Mouse (Mus musculus) forebrain, embryonic 15.5 days (tissue): Measurements from ENCODE around the gene Ranbp9. TPM values are rescaled to one million over a fixed set of nuclear protein-coding genes. Genes with fewer than 3 reads are reported as not detected.

Experiments
- ATAC-seq: fragments of 200-750 bp; cut with Nextera tagmentation; replicated peaks from 2 replicates; pipeline ENCODE4 v1.8.0; 2017; ENCODE audit warnings: mild to moderate bottlenecking, moderate TSS enrichment, moderate library complexity
- H3K27ac ChIP-seq: fragments of 300-500 bp; sonication (generic); replicated peaks from 2 replicates; pipeline ENCODE4 v1.5.1; 2015; ENCODE audit warnings: mild to moderate bottlenecking, inconsistent platforms
- H3K27me3 ChIP-seq: fragments of 300-500 bp; sonication (generic); 2 replicates; pipeline ENCODE4 v1.6.1; 2015; ENCODE audit warnings: inconsistent platforms
- H3K36me3 ChIP-seq: fragments of 300-500 bp; sonication (generic); 2 replicates; pipeline ENCODE4 v1.6.1; 2015; ENCODE audit warnings: mild to moderate bottlenecking, inconsistent platforms
- H3K4me1 ChIP-seq: fragments of 300-500 bp; sonication (generic); 2 replicates; pipeline ENCODE4 v1.6.1; 2015; ENCODE audit warnings: inconsistent platforms
- H3K4me2 ChIP-seq: fragments of 300-500 bp; sonication (generic); replicated peaks from 2 replicates; pipeline ENCODE4 v1.6.1; 2015; ENCODE audit warnings: mild to moderate bottlenecking, inconsistent platforms
- H3K4me3 ChIP-seq: fragments of 300-500 bp; sonication (generic); 2 replicates; pipeline ENCODE4 v1.5.1; 2015; ENCODE audit warnings: mild to moderate bottlenecking, inconsistent platforms
- H3K9ac ChIP-seq: fragments of 300-500 bp; sonication (generic); replicated peaks from 2 replicates; pipeline ENCODE4 v1.6.1; 2015; ENCODE audit warnings: mild to moderate bottlenecking, inconsistent platforms
- H3K9me3 ChIP-seq: fragments of 300-500 bp; sonication (generic); 2 replicates; pipeline ENCODE4 v1.6.1; 2016; ENCODE audit warnings: inconsistent platforms
- WGBS: fragments of 180-500 bp; shearing (Covaris S2); methylation state at CpG from one replicate; pipeline ENCODE4 v1.1.7; 2015; ENCODE audit warnings: mixed read lengths; 5-methylcytosine and 5-hydroxymethylcytosine counted together
- polyA plus RNA-seq: library from polyadenylated mRNA; unstranded; fragments of >200 nt; fragmentation: Nextera tagmentation; extraction: Ambion mirVana; gene quantifications from 2 replicates; pipeline ENCODE4 v1.2.1, GENCODE M21; 2015

Ranbp9 gene
- polyA plus RNA-seq, 1 experiment from 2014 or later = 13.2 TPM

DNA sequence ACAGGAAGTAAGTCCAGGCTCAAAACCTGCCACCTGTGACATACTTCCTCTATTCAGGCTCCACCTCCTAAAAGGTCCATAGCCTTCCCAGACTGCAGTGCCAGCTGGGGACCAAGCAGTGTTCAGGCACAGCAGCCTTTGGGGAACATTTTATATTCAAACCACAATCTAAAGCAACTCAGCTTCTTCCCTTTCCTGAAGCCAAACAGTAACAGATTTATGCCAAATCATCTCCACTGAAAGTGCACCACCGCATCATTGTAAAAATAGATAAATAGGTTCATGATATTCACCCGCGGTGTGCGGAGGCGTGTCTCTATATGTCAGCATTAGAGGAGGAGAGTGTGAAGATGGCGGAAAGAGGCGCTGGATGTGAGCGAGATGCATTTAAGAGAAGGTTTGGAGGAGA, 33.9 kb upstream of the Ranbp9 start:
- no peak overlapping the region for H3K27ac ChIP-seq
- H3K4me3 ChIP-seq = no peak overlapping the region
- no peak for ATAC-seq
- no peak overlapping the region for H3K9ac ChIP-seq
- no peak overlapping the region for H3K4me2 ChIP-seq
- H3K4me1 ChIP-seq = no peaks in the 10 kb centered on the region
- WGBS = 80% methylated on average over 8 of the region's 8 CpGs
- H3K9me3 ChIP-seq = no peaks in the 10 kb centered on the region
- no peaks in the 10 kb centered on the region for H3K36me3 ChIP-seq
- H3K27me3 ChIP-seq = no peaks in the 10 kb centered on the region

DNA sequence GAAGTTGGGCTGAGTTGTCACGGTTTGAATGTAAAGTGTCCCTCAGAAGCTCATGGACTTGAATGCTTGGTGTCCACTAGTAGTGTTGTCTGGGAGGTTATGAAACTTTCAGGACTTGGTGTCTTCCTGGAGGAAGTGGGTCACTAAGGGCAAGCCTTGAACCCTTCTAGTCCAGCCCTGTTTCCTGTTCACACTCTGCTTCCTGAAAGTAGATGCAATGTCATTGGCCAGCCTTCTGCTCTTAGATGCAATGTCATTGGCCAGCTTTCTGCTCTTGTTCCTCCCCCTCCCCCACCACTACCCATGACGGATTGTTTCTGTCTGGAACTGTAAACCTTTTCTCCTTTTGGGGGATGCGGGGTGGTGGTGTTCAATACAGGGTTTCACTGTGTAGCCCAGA, 31.7 kb upstream of the Ranbp9 start:
- H3K4me1 ChIP-seq = no peaks in the 10 kb centered on the region
- H3K9ac ChIP-seq = no peak overlapping the region
- H3K27me3 ChIP-seq = no peaks in the 10 kb centered on the region
- H3K36me3 ChIP-seq = no peaks in the 10 kb centered on the region
- H3K4me3 ChIP-seq = no peak overlapping the region
- ATAC-seq = no peak
- H3K9me3 ChIP-seq = no peaks in the 10 kb centered on the region
- H3K27ac ChIP-seq = no peak overlapping the region
- 88% methylated on average over 3 of the region's 3 CpGs for WGBS
- H3K4me2 ChIP-seq = no peak overlapping the region

DNA sequence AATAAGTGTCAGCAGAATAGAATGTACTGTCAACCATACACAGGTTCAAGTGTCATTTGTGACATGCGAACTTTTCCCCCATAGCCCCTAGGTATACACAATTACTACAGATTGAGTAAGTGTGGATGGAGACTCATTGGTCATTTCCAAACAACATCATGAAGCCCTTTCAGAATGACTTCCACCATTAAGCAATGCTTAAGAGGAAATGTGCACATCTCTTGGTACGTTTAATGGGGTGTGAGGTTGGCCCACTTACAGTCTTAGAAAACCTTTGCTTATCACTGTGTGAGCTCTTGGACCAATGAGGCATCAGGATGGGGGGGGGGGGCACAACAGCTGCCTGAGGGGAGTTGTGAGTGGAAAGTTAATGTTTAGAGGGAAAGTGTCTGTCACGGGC, 24.7 kb upstream of the Ranbp9 start:
- H3K9me3 ChIP-seq = no peaks in the 10 kb centered on the region
- peaks cover 11% of the 10 kb centered on the region for H3K4me1 ChIP-seq
- no peaks in the 10 kb centered on the region for H3K27me3 ChIP-seq
- no peak for ATAC-seq
- 97% methylated on average over 3 of the region's 3 CpGs for WGBS
- H3K36me3 ChIP-seq = no peaks in the 10 kb centered on the region
- no peak overlapping the region for H3K27ac ChIP-seq
- H3K4me3 ChIP-seq = no peak overlapping the region
- H3K4me2 ChIP-seq = no peak overlapping the region
- H3K9ac ChIP-seq = no peak overlapping the region

- Histone ChIP-seq H3K4me1 (peaks cover 15% of the 10 kb centered on the region), H3K9me3 (no peaks in the 10 kb centered on the region), H3K4me3 (peak overlapping the region; percentile 23), H3K27me3 (no peaks in the 10 kb centered on the region), H3K36me3 (no peaks in the 10 kb centered on the region), H3K9ac (peak overlapping the region; percentile 29), H3K4me2 (peak overlapping the region; percentile 42), H3K27ac (peak overlapping the region; percentile 29; the same call in 1 of the 2 replicates)
- WGBS = under 1% methylated on average over 19 of the region's 19 CpGs
- ATAC-seq = peak; percentile 70; the same call in 1 of the 2 replicates
Observed at GRCm38 (mm10) chr13:43503395-43503850, 22.3 kb upstream of the Ranbp9 start.

GRCm38 (mm10) chr13:43501601-43502000, 20.5 kb upstream of the Ranbp9 start:
- WGBS = 53% methylated on average over 5 of the region's 5 CpGs
- ATAC-seq = no peak

DNA sequence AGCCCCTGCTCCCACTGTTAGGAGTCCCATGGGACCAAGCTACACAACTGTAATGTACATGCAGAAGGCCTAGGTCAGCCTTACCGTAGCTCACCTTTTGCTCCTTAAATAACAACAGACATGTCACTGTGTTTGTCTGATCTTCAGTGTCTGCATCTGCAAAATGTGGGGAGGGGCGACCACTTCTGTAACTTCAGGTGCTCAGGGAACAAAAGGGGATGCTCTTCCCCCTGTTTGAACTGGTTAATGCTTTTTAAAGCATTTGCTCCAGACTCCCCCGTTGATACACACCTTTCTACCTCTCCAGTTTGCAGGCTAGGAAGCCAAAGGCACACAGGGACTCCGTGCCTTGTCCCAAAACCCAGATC, 19.4 kb upstream of the Ranbp9 start:
- Histone ChIP-seq H3K4me3 (no peak overlapping the region), H3K4me1 (peaks cover 15% of the 10 kb centered on the region), H3K4me2 (no peak overlapping the region), H3K27me3 (no peaks in the 10 kb centered on the region), H3K27ac (no peak overlapping the region), H3K36me3 (no peaks in the 10 kb centered on the region), H3K9ac (no peak overlapping the region), H3K9me3 (no peaks in the 10 kb centered on the region)
- ATAC-seq = no peak
- WGBS = 93% methylated on average over 4 of the region's 4 CpGs

More at GRCm38 (mm10) chr13:43501601-43502000, 20.5 kb upstream of the Ranbp9 start:
- Histone ChIP-seq H3K4me3 (no peak overlapping the region), H3K9ac (no peak overlapping the region), H3K9me3 (no peaks in the 10 kb centered on the region), H3K4me1 (peaks cover 15% of the 10 kb centered on the region), H3K27me3 (no peaks in the 10 kb centered on the region), H3K27ac (no peak overlapping the region), H3K36me3 (no peaks in the 10 kb centered on the region), H3K4me2 (no peak overlapping the region)

DNA sequence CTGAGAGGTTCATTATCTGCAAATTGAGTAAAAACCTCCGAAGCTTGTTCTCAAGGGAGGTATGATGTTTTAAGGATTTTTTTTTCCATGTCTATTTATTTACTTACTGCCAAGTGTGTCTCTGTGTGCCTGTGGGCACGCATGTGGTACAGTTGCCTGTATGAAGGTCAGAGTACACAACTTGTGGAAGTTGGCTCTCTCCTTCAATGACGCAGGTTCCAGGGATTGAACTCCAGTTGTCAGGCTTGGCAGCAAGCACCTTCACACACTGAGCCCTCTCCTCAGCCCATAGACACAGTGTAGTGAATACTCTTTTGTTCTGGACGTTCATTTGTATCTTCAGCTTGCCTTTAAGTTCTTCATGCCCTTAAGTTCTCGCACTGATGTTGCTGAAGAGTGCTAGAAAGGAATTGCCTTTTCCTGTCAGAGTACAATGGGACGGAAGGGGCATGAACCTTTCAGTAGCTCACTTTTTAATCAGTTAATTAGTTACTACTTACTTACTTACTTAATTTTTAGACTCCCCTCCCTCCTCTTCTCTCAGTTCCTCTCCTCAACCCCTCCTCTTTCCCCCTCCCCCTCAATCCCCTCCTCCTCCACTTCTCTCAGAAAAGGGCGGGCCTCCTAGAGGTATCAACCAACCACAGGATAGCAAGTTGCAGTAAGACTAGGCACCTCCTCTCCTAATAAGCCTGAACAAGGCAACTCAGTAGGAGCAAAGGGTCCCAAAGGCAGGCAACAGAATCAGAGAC, 18.8 kb upstream of the Ranbp9 start:
- H3K36me3 ChIP-seq = no peaks in the 10 kb centered on the region
- H3K27ac ChIP-seq = no peak overlapping the region
- no peak overlapping the region for H3K9ac ChIP-seq
- ATAC-seq = no peak
- no peak overlapping the region for H3K4me2 ChIP-seq
- H3K9me3 ChIP-seq = no peaks in the 10 kb centered on the region
- H3K27me3 ChIP-seq = no peaks in the 10 kb centered on the region
- no peak overlapping the region for H3K4me3 ChIP-seq
- WGBS = 64% methylated on average over 7 of the region's 7 CpGs
- peaks cover 15% of the 10 kb centered on the region for H3K4me1 ChIP-seq

GRCm38 (mm10) chr13:43498849-43499248, 17.8 kb upstream of the Ranbp9 start:
- H3K4me2 ChIP-seq = no peak overlapping the region
- 55% methylated on average over 14 of the region's 14 CpGs for WGBS
- no peak; the same call in 1 of the 2 replicates for ATAC-seq

GRCm38 (mm10) chr13:43497769-43498168, 16.7 kb upstream of the Ranbp9 start:
- Histone ChIP-seq H3K27ac (no peak overlapping the region), H3K9ac (no peak overlapping the region), H3K9me3 (no peaks in the 10 kb centered on the region), H3K4me2 (no peak overlapping the region), H3K27me3 (no peaks in the 10 kb centered on the region), H3K4me1 (0 out of 2 replicates have a peak, but pooled peaks cover 3% of the 10 kb centered on the region), H3K36me3 (no peaks in the 10 kb centered on the region), H3K4me3 (no peak overlapping the region)
- no peak for ATAC-seq
- 97% methylated on average over 3 of the region's 3 CpGs for WGBS

More at GRCm38 (mm10) chr13:43498849-43499248, 17.8 kb upstream of the Ranbp9 start:
- Histone ChIP-seq H3K4me1 (peaks cover 13% of the 10 kb centered on the region), H3K27ac (no peak overlapping the region; the same call in 1 of the 2 replicates), H3K36me3 (no peaks in the 10 kb centered on the region), H3K4me3 (no peak overlapping the region), H3K9me3 (no peaks in the 10 kb centered on the region), H3K9ac (no peak overlapping the region), H3K27me3 (no peaks in the 10 kb centered on the region)

DNA sequence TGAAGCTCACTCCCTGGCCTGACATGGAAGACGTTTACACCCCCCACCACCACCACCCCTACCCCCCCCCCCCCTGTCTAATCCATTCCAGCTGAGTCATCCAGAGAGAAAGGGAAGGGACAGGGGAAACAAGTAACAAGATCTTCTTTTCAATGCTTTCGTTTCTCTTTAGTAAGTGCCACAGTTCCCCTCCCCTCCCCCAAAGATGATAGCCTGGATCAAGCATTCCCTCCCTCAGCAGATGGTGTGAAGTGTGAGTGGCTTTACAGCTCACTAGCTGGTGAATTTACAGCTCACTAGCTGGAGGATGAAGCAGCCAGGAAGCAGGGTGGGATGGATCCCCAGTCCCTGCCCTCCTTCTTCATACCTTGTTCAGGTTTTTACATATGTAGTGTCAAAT, 15.6 kb upstream of the Ranbp9 start:
- no peaks in the 10 kb centered on the region for H3K9me3 ChIP-seq
- H3K27me3 ChIP-seq = no peaks in the 10 kb centered on the region
- no peaks in the 10 kb centered on the region for H3K36me3 ChIP-seq
- H3K4me2 ChIP-seq = no peak overlapping the region
- H3K9ac ChIP-seq = no peak overlapping the region
- no peak overlapping the region for H3K27ac ChIP-seq
- H3K4me1 ChIP-seq = 0 out of 2 replicates have a peak, but pooled peaks cover 3% of the 10 kb centered on the region
- H3K4me3 ChIP-seq = no peak overlapping the region
- ATAC-seq = no peak
- 7% methylated on average over 2 of the region's 2 CpGs for WGBS

GRCm38 (mm10) chr13:43495645-43496044, 14.6 kb upstream of the Ranbp9 start:
- no peak overlapping the region for H3K9ac ChIP-seq
- H3K36me3 ChIP-seq = no peaks in the 10 kb centered on the region
- no peak for ATAC-seq
- no peaks in the 10 kb centered on the region for H3K27me3 ChIP-seq
- H3K4me2 ChIP-seq = no peak overlapping the region
- H3K9me3 ChIP-seq = no peaks in the 10 kb centered on the region
- H3K4me1 ChIP-seq = 0 out of 2 replicates have a peak, but pooled peaks cover 3% of the 10 kb centered on the region
- WGBS = 88% methylated on average over 7 of the region's 7 CpGs
- no peak overlapping the region for H3K27ac ChIP-seq
- H3K4me3 ChIP-seq = no peak overlapping the region

GRCm38 (mm10) chr13:43493725-43494124, 12.6 kb upstream of the Ranbp9 start:
- WGBS = 90% methylated on average over 7 of the region's 7 CpGs

More at GRCm38 (mm10) chr13:43493725-43494124, 12.6 kb upstream of the Ranbp9 start:
- no peak overlapping the region for H3K4me3 ChIP-seq
- H3K9me3 ChIP-seq = no peaks in the 10 kb centered on the region
- no peak overlapping the region for H3K9ac ChIP-seq
- H3K4me1 ChIP-seq = no peaks in the 10 kb centered on the region
- H3K27me3 ChIP-seq = no peaks in the 10 kb centered on the region
- no peaks in the 10 kb centered on the region for H3K36me3 ChIP-seq
- no peak overlapping the region for H3K4me2 ChIP-seq
- ATAC-seq = no peak
- H3K27ac ChIP-seq = peak overlapping the region; percentile 48; the same call in 1 of the 2 replicates
